Mouse (Mus musculus): ENCODE data around the gene Ier2.

GRCm38 (mm10) chr8:84677305-84677704 is 14.7 kb upstream of the Ier2 start:
- TF ChIP-seq CTCF (IDR thresholded peaks at IDR 0.05; ENCODE audit: low read depth) = no peak
- TF ChIP-seq EP300 (optimal IDR thresholded peaks at IDR 0.05) = no peak
